Mouse (Mus musculus) cerebellum, postnatal 25 days (tissue): ENCODE data around the gene Il18bp.
"Not testable (repeated sequence)": the region's sequence is repeated elsewhere in the genome, so short reads cannot be mapped to it uniquely, and the experiment has no call there.

Experiments
- DNase-seq, 2 experiments: peaks; one replicate each; pipeline ENCODE4 v3.0.0; 2021; ENCODE audit warnings: mixed read lengths in 2 of 2

Il18bp gene

GRCm38 (mm10) chr7:102018590-102018989, at the start of gene Il18bp:
Gene Il18bp, minus strand, starts transcription at chr7:102018690.
- no peak for DNase-seq

DNA sequence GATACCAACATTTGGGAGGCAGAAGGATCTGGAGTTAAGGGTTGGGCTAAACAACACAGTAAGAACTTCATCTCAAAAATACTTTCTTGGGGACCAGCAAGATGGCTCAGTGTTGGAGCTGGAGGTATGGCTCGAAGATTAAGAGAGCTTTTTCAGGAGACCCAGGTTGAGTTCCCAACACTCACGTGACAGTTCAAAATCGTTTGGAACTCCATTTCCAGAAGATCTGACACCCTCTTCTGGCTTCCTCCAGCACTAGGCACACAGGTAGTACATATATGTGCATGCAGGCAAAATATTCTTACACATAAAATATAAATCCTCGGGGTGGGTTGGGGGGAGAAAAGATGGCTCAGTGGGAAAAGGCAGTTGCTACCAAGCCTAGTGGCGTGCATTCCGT, 47.9 kb upstream of the Il18bp start:
- DNase-seq = no peak

DNA sequence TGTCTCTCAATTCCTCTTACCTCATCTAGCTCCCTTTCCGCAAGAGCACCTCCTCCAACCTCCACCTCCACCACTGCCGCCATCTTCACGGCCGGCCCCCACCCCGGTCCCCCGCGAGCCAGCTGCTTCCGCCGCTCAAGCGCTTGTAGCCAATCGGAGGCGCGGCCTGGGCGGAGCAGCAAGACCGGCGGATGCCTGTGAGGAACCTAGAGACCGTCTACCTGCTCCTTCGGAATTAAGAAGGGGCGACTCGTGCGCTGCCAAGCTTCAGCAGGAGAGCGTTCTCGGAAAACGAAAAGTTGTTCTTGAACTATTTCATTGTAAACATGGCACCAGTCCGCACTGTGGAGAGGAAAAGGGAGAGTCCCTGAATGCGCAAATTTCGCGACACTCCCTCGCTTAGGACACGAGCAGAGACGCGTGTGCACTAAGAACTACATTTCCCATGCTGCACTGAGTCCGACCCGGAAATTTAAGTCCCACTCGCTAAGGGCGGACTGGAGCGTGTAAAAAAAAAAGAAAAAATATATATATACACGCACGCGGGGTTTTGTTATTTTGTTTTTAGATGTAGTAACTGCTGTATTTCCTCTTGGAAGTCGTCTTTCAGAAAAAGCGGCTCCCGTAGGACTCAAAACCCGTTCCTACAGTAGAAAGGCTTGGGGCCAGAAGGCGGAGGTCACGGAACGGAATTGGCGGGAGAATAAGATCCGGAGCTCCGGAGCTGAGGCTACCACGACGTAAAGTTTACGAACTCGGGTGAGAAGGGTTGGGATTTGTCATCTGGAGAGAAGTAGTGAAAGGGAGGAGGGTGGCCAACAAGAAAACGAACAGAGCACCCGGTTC, 46.8 kb upstream of the Il18bp start, which contains the start of the genes Rnf121, Xndc1 and Xntrpc:
Gene Rnf121, minus strand, starts transcription at position 424 of the 846 bp plus-strand sequence.
Gene Xndc1, plus strand, starts transcription at position 466 of the 846 bp plus-strand sequence.
Gene Xntrpc, plus strand, starts transcription at position 668 of the 846 bp plus-strand sequence.
- DNase-seq = peak; percentile 94 to 95

- no peak for DNase-seq
These were observed 46.2 kb upstream of the Il18bp start for GRCm38 (mm10) chr7:102064655-102065045.

GRCm38 (mm10) chr7:102063891-102064290, 45.4 kb upstream of the Il18bp start:
- DNase-seq = no peak

- DNase-seq = no peak
These were observed 43.7 kb upstream of the Il18bp start for GRCm38 (mm10) chr7:102062203-102062602.

- DNase-seq = no peak
These were observed 42.9 kb upstream of the Il18bp start for GRCm38 (mm10) chr7:102061353-102061752.

GRCm38 (mm10) chr7:102048524-102048923, 30.0 kb upstream of the Il18bp start:
- not testable (repeated sequence) for DNase-seq

- DNase-seq = no peak
These were observed 23.8 kb upstream of the Il18bp start for GRCm38 (mm10) chr7:102042314-102042713.

- DNase-seq = no peak
These were observed 18.8 kb upstream of the Il18bp start for GRCm38 (mm10) chr7:102037318-102037717.

GRCm38 (mm10) chr7:102035534-102035933, 17.0 kb upstream of the Il18bp start:
- no peak for DNase-seq

DNA sequence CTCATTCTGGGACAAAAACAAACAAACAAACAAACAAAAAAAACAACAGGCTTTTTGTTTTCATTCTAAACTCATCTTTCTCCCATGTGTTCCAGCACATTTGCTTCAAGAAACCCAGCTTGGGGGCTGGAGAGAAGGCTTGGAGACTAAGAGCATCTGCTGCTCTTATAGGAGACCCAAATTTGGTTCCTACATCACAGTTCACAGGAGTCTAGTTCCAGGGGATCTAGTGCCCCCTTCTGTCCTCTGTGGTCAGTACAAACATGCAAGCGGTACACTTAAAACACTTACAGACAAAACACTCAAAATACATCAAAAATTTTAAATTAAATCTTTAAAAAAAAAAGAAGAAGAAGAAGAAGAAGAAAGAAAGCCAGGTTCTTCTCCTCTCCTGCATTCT, 16.4 kb upstream of the Il18bp start:
- peak; percentile 15 to 51 for DNase-seq

DNA sequence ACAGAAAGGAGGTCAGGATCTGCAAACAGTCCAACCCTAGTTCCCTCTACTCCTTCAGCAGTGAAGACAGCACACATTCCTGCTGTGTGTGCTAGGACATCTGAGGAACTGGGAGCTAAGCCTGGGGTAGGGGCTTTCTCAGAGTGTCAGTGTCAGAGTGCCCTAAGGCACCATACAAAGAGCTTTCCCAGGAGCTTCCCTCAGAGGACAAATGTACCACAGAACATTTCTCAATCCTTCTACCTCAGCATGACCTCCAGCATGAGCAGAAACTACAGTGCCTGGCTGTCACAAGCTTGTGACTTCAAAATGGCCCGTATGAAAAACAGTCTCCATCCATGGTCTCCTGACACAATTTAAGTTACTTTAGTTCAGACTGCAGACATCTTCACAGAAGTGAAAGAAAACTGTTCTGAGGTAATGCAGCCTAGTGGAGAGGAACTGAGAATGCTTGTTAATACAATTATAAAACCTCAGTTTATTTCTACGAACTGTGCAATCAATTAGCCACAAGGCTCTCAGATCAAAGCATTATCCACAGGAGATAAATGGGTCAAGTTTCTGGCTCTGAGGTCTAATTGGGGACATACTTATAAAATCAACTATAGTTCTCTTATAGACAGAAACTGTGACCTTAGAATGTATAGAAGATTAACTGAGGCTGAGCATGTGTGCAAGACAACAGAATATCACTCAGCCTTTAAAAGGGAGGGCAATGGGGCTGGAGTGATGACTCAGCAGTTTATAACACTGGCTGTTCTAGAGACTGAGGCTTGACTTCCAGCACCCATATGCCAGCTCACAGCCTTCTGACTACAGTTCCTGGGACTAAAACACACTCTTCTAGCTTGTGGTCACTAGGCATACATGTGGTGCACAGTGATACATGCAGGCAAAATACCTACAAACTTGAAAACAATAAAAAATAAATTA, 7.0 kb upstream of the Il18bp start:
- no peak for DNase-seq

DNA sequence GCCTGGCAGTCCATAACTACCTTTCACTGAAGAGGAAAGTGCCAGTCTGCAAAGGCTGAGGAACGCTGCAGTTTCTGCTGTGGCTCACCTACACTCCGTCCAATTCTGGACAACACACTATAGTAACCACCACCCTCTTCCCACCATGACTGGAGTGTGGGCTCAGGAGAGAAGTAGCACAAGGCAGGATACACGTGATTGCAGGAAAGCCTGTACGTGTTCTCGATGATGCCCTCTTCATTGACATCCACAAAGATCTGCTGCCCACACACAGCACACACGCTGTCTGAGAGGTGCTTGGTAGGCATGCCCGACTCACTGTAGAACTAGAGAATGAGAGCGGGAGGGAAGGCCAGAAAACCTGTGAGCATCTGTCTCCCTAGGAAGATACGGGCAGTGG, 5.3 kb upstream of the Il18bp start:
- DNase-seq = no peak

GRCm38 (mm10) chr7:102020934-102021333, 2.4 kb upstream of the Il18bp start:
- DNase-seq = not testable (repeated sequence)

- no peak for DNase-seq
These were observed 872 bp upstream of the Il18bp start for GRCm38 (mm10) chr7:102019362-102019761.

DNA sequence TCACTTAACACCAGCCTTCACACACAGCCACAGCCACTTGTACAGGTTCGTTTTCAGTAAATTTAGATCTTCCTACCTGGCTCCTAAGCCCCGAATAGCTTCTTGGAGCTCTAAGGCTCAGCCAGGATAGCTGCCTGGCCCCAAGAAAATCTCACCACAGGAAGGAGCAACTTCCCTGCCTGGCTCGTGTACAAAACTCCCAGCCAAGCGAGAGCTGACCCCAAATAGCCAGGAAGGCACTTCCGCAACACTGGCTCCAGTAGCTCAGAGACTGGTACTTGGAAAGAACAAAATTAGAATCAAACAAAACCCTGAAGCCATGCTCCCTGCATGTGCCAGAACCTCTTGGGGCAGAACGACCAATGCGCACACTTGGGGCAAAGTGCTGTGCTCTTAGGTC, 456 bp downstream of the Il18bp start:
- peak in 1 of 2 experiments; percentile 43 for DNase-seq

GRCm38 (mm10) chr7:102017452-102017851, 1.0 kb downstream of the Il18bp start:
- no peak for DNase-seq

DNA sequence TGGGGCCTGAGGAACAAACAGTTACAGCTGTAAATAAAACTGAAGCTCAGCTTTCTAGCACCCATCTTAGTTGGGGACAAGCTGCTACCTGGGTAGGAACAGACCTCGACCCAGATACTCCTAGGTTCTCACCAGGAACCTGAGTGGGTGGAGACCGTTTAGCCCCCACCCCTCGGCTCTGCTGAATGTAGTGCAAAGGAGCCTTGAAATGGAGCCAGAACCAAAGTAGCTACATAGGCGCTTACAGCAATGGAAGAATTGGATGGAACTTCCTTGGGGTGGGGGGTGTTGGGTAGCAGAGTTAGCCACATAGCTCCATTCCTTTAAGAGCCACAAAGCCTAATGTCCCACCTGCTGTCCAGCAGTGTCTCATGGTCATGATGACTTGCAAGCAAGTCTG, 1.6 kb downstream of the Il18bp start:
- no peak for DNase-seq

- no peak for DNase-seq
These were observed 3.5 kb downstream of the Il18bp start for GRCm38 (mm10) chr7:102014995-102015394.

- no peak for DNase-seq
These were observed 5.1 kb downstream of the Il18bp start for GRCm38 (mm10) chr7:102013416-102013815.

- DNase-seq = peak; percentile 48 to 61
These were observed 6.6 kb downstream of the Il18bp start for GRCm38 (mm10) chr7:102011855-102012254.

DNA sequence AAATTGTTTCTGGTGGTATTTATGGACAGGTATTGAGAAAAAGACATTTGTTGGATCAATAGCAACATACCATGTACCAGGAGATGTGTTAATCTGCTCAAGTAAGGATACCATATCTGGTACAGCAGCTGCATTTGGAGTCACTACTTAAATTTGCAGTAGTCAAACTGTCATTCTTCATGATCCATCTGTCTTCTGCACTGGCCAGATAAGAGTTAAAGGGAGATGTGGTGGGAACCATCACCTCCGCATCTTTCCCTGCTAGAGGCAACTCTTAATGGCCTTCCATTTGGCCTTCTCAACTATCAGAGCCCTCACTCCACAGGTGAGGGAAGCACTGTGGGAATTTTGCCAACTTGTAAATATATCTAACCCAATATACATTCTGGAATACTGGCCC, 12.0 kb downstream of the Il18bp start:
- DNase-seq = no peak
